Mouse (Mus musculus) testis, adult 2 months (tissue): ENCODE data around the gene 4930550C14Rik.

ENCODE experiments used
- CTCF ChIP-seq: fragments of 200-500 bp; IDR thresholded peaks from 2 replicates; pipeline ENCODE4 v1.5.1; 2012; ENCODE audit warnings: low read depth, mild to moderate bottlenecking, inconsistent platforms, low read length, moderate library complexity; ENCODE audit not compliant: control insufficient read depth, insufficient read depth, insufficient replicate concordance
- POLR2A ChIP-seq: fragments of 200-500 bp; IDR thresholded peaks from 2 replicates; pipeline ENCODE4 v1.6.1; 2012; ENCODE audit warnings: low read depth, mild to moderate bottlenecking, inconsistent platforms, low read length, moderate library complexity; ENCODE audit not compliant: control insufficient read depth

DNA sequence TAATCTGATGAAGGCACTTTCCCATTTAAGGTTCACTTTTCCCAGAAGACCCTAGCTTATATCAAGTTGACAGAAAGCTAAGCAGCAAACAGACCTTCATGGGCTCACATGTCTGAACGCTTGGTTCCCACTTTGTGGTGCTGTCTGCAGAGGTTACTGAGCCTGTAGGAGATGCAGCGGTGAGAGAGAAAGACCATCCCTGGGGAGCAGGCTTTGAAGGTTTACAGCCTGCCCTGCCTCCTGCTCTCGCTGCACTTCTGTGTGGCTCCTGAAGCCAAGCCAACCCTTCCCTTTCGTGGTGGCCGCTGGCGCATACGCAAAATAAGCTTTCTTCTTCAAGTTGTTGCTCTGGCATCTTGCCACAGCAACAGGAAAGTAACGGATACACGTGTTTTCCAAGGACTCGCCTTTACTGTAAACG lies at the start of gene 4930550C14Rik:
- TF ChIP-seq CTCF (no peak), POLR2A (no peak)
